In genomic region chr9:37255149-37255888, GRCm38 (mm10) we compare ENCODE assay signal across 8 mouse cellular contexts. TPM values are rescaled to one million over a fixed set of nuclear protein-coding genes. Genes with fewer than 3 reads are reported as not detected.
DNase-seq lines count a peak whose midpoint lies in the region; ATAC-seq and TF ChIP-seq lines count a peak whose summit lies in the region.

Gene Slc37a2 (minus strand): TSS chr9:37255738.

- no peaks in the 10 kb centered on the region for H3K79me2 ChIP-seq in liver, adult 2 months (ENCODE audit: control insufficient read depth, insufficient read depth, low read length)

- peak within 1 kb of the TSS; percentile 56 for H3K4me3 ChIP-seq in embryonic fibroblast, embryonic 13.5 days (ENCODE audit: insufficient read depth, low read length)
- peak within 1 kb of the TSS; percentile 60 for H3K4me3 ChIP-seq in heart, embryonic 13.5 days
- H3K4me3 ChIP-seq in kidney, embryonic 16.5 days (ENCODE audit: low read length), result peak within 1 kb of the TSS; percentile 55
- H3K4me3 ChIP-seq in liver, adult 2 months (ENCODE audit: insufficient read depth, low read depth, low read length), result peak within 1 kb of the TSS; percentile 76
- H3K4me3 ChIP-seq in stomach, embryonic 15.5 days (replicated peaks), result peak within 1 kb of the TSS; percentile 42

- peak within 1 kb of the TSS; percentile 85 for H3K4me2 ChIP-seq in heart, embryonic 13.5 days
- peak within 1 kb of the TSS; percentile 94 for H3K4me2 ChIP-seq in kidney, embryonic 16.5 days (replicated peaks; ENCODE audit: low read depth, low read length)
- H3K4me2 ChIP-seq in stomach, embryonic 15.5 days, result peak within 1 kb of the TSS; percentile 84

- no peaks in the 10 kb centered on the region for H3K9me3 ChIP-seq in heart, embryonic 13.5 days
- H3K9me3 ChIP-seq in kidney, embryonic 16.5 days (ENCODE audit: low read length), result no peaks in the 10 kb centered on the region
- no peaks in the 10 kb centered on the region for H3K9me3 ChIP-seq in stomach, embryonic 15.5 days

- TF ChIP-seq POLR2A in embryonic fibroblast, embryonic 13.5 days (IDR thresholded peaks at IDR 0.05; ENCODE audit: low read depth, low read length), result no peak
- no peak for TF ChIP-seq POLR2A in liver, adult 2 months (IDR thresholded peaks at IDR 0.05; ENCODE audit: extremely low read depth, insufficient read depth, low read length)

- DNase-seq in 3T3-L1 (ENCODE audit: low read depth, low spot score), result peak; percentile 65
- peak; percentile 80 for DNase-seq in adrenal gland, postnatal 10 days
- DNase-seq in liver, adult 2 months (ENCODE audit: extremely low read depth, low read depth, low spot score), result peak; percentile 66

- 2% methylated on average over 38 of the region's 38 CpGs for WGBS in heart, embryonic 13.5 days
- 3% methylated on average over 38 of the region's 38 CpGs for WGBS in kidney, embryonic 16.5 days
- 1% methylated on average over 38 of the region's 38 CpGs for WGBS in liver, adult 2 months
- WGBS in stomach, embryonic 15.5 days, result 2% methylated on average over 38 of the region's 38 CpGs

- H3K36me3 ChIP-seq in heart, embryonic 13.5 days, result no peaks in the 10 kb centered on the region
- H3K36me3 ChIP-seq in kidney, embryonic 16.5 days (ENCODE audit: insufficient read depth, low read length), result no peaks in the 10 kb centered on the region
- H3K36me3 ChIP-seq in liver, adult 2 months (ENCODE audit: control insufficient read depth, insufficient read depth, low read length), result no peaks in the 10 kb centered on the region
- no peaks in the 10 kb centered on the region for H3K36me3 ChIP-seq in stomach, embryonic 15.5 days

- H3K4me1 ChIP-seq in embryonic fibroblast, embryonic 13.5 days (ENCODE audit: control insufficient read depth, insufficient read depth, low read length), result peaks cover 2% of the 10 kb centered on the region; the same call in 1 of the 2 replicates
- H3K4me1 ChIP-seq in heart, embryonic 13.5 days, result peaks cover 15% of the 10 kb centered on the region
- H3K4me1 ChIP-seq in kidney, embryonic 16.5 days (ENCODE audit: insufficient read depth, low read length), result peaks cover 11% of the 10 kb centered on the region
- H3K4me1 ChIP-seq in liver, adult 2 months (ENCODE audit: control insufficient read depth, insufficient read depth, low read length), result peaks cover 4% of the 10 kb centered on the region
- H3K4me1 ChIP-seq in stomach, embryonic 15.5 days, result no peaks in the 10 kb centered on the region

- TF ChIP-seq CTCF in embryonic fibroblast, embryonic 13.5 days (IDR thresholded peaks at IDR 0.05; ENCODE audit: borderline replicate concordance, insufficient read depth, low read length), result no peak
- no peak for TF ChIP-seq CTCF in liver, adult 2 months (IDR thresholded peaks at IDR 0.05; ENCODE audit: low read depth, low read length)

- no peak within 1 kb of the TSS for H3K27ac ChIP-seq in embryonic fibroblast, embryonic 13.5 days (ENCODE audit: insufficient read depth, low read length)
- peak within 1 kb of the TSS; percentile 24 for H3K27ac ChIP-seq in heart, embryonic 13.5 days (replicated peaks)
- no peak within 1 kb of the TSS for H3K27ac ChIP-seq in kidney, embryonic 16.5 days (ENCODE audit: low read length)
- H3K27ac ChIP-seq in liver, adult 2 months (replicated peaks; ENCODE audit: insufficient read depth, low read depth, low read length), result no peak within 1 kb of the TSS
- no peak within 1 kb of the TSS for H3K27ac ChIP-seq in stomach, embryonic 15.5 days

- H3K9ac ChIP-seq in heart, embryonic 13.5 days, result peak within 1 kb of the TSS; percentile 78
- H3K9ac ChIP-seq in kidney, embryonic 16.5 days (replicated peaks; ENCODE audit: low read length), result peak within 1 kb of the TSS; percentile 68
- peak within 1 kb of the TSS; percentile 50 for H3K9ac ChIP-seq in liver, adult 2 months (ENCODE audit: low read depth, low read length)
- no peak within 1 kb of the TSS for H3K9ac ChIP-seq in stomach, embryonic 15.5 days

- 0 out of 2 replicates have a peak, but pooled peaks have one; percentile 42 for ATAC-seq in heart, embryonic 13.5 days (ENCODE audit: extremely low read depth, insufficient number of reproducible peaks, low FRiP score, low TSS enrichment)
- peak; percentile 92 for ATAC-seq in kidney, embryonic 16.5 days (ENCODE audit: low FRiP score, low TSS enrichment)
- peak; percentile 63 for ATAC-seq in monocyte, adult 5-6 weeks (replicated peaks; ENCODE audit: insufficient number of reproducible peaks, low FRiP score, low TSS enrichment, poor library complexity, severe bottlenecking)
- peak; percentile 75 for ATAC-seq in stomach, embryonic 15.5 days (ENCODE audit: insufficient read depth, low FRiP score, low read depth)

- no peaks in the 10 kb centered on the region for H3K27me3 ChIP-seq in heart, embryonic 13.5 days (replicated peaks)
- H3K27me3 ChIP-seq in kidney, embryonic 16.5 days (ENCODE audit: insufficient read depth, low read length), result no peaks in the 10 kb centered on the region
- no peaks in the 10 kb centered on the region for H3K27me3 ChIP-seq in liver, adult 2 months (ENCODE audit: control insufficient read depth, insufficient read depth, low read length)
- no peaks in the 10 kb centered on the region for H3K27me3 ChIP-seq in stomach, embryonic 15.5 days (replicated peaks)

RNA-seq across cellular contexts. Expression of gene Slc37a2, which starts in this region (rescaled TPM):
- 1 to 10 TPM; 8.8 to 9.8 TPM for total RNA-seq in adrenal gland, postnatal 10 days (2021)
- polyA plus RNA-seq in embryonic fibroblast, embryonic 13.5 days (2011; ENCODE audit: insufficient read length, low read depth, missing spikeins), result 1.9 and 2.2 TPM in 2 replicates
- 1.3 and 1.4 TPM in 2 replicates for polyA plus RNA-seq in heart, embryonic 13.5 days (2015; fragmentation: Nextera tagmentation; extraction: Ambion mirVana)
- polyA plus RNA-seq in kidney, embryonic 16.5 days (2015; fragmentation: Nextera tagmentation; extraction: Ambion mirVana), result 2.0 TPM in 2 replicates
- total RNA-seq in liver, adult 2 months (2014; rRNA removed), result 1.8 TPM in 2 replicates
- 1.7 TPM in 2 replicates for polyA plus RNA-seq in liver, adult 2 months (2012; rRNA removed)
- 2.0 to 10.9 TPM (median 3.3 TPM) in 3 replicates for total RNA-seq in monocyte, adult 5-6 weeks (2017)
- 2.2 and 2.4 TPM in 2 replicates for polyA plus RNA-seq in stomach, embryonic 15.5 days (2015; fragmentation: Nextera tagmentation; extraction: Ambion mirVana)

Comparison
In these comparisons a context has a peak if more than half of its experiments do, and no peak if none do; other contexts are left out.
1. ATAC-seq: peak in every context shown above with its lines; median percentile 92 in kidney, embryonic 16.5 days; 75 in stomach, embryonic 15.5 days; 63 in monocyte, adult 5-6 weeks; 42 in heart, embryonic 13.5 days.